ENCODE assay signal across 12 mouse cellular contexts in genomic region chr10:4160242-4160785, GRCm38 (mm10).
DNase-seq lines count a peak whose midpoint lies in the region; ATAC-seq and TF ChIP-seq lines count a peak whose summit lies in the region.
"Had no signal": no experiment of that assay in that cellular context is flagged by ENCODE, and none has a peak within 500 bp of the region (broad histone marks: within the 10 kb centered on the region; RNA-seq: fewer than 3 reads in every experiment).

No protein-coding gene starts in this region.

- H3K9me3 ChIP-seq in forebrain, embryonic 16.5 days (ENCODE audit: control insufficient read depth, low read length), result no peaks in the 10 kb centered on the region
- no peaks in the 10 kb centered on the region for H3K9me3 ChIP-seq in forebrain, embryonic 15.5 days
- no peaks in the 10 kb centered on the region; the same call in 1 of the 2 replicates for H3K9me3 ChIP-seq in kidney, embryonic 16.5 days (ENCODE audit: low read length)
- H3K9me3 ChIP-seq in heart, postnatal 0 days (replicated peaks; ENCODE audit: control insufficient read depth, low read length), result 0 out of 2 replicates have a peak, but pooled peaks cover 5% of the 10 kb centered on the region

- H3K4me3 ChIP-seq in forebrain, embryonic 16.5 days (replicated peaks; ENCODE audit: low read length), result no peak overlapping the region
- no peak overlapping the region for H3K4me3 ChIP-seq in forebrain, embryonic 15.5 days
- no peak overlapping the region for H3K4me3 ChIP-seq in kidney, embryonic 16.5 days (ENCODE audit: low read length)
- no peak overlapping the region for H3K4me3 ChIP-seq in heart, postnatal 0 days (ENCODE audit: low read depth, low read length)
- H3K4me3 ChIP-seq: layer of hippocampus, adult 2 months had no signal

- H3K36me3 ChIP-seq in forebrain, embryonic 16.5 days (ENCODE audit: control insufficient read depth, insufficient read depth), result no peaks in the 10 kb centered on the region
- no peaks in the 10 kb centered on the region for H3K36me3 ChIP-seq in forebrain, embryonic 15.5 days
- no peaks in the 10 kb centered on the region for H3K36me3 ChIP-seq in kidney, embryonic 16.5 days (ENCODE audit: insufficient read depth, low read length)
- H3K36me3 ChIP-seq in heart, postnatal 0 days (replicated peaks; ENCODE audit: control insufficient read depth, insufficient read depth, low read length), result no peaks in the 10 kb centered on the region

- H3K27ac ChIP-seq in forebrain, embryonic 16.5 days (ENCODE audit: low read length), result no peak overlapping the region
- H3K27ac ChIP-seq in forebrain, embryonic 15.5 days (replicated peaks), result no peak overlapping the region
- H3K27ac ChIP-seq in kidney, embryonic 16.5 days (ENCODE audit: low read length), result no peak overlapping the region
- H3K27ac ChIP-seq in heart, postnatal 0 days (ENCODE audit: low read depth), result peak overlapping the region; percentile 56
- H3K27ac ChIP-seq: layer of hippocampus, adult 2 months had no signal

- no peak for DNase-seq in kidney, postnatal 36 days
- peak; percentile 25 for DNase-seq in MN1 (ENCODE audit: low spot score)
- no peak for DNase-seq in heart, postnatal 0 days (ENCODE audit: low spot score)
- no peak for DNase-seq in layer of hippocampus, postnatal 36 days
- DNase-seq: cerebellum, postnatal 14 days; liver, postnatal 0 days; right cerebral cortex, postnatal 14 days had no signal

- 70% methylated on average over 13 of the region's 13 CpGs for WGBS in forebrain, embryonic 16.5 days
- WGBS in forebrain, embryonic 15.5 days, result 60% methylated on average over 13 of the region's 13 CpGs
- 73% methylated on average over 13 of the region's 13 CpGs for WGBS in kidney, embryonic 16.5 days
- 30% methylated on average over 13 of the region's 13 CpGs for WGBS in heart, postnatal 0 days

- no peak for TF ChIP-seq EP300 in heart, postnatal 0 days (IDR thresholded peaks at IDR 0.05; ENCODE audit: low read depth)

- TF ChIP-seq CTCF in heart, postnatal 0 days (IDR thresholded peaks at IDR 0.05; ENCODE audit: low read depth), result no peak

- no peak overlapping the region for H3K4me2 ChIP-seq in forebrain, embryonic 16.5 days (ENCODE audit: low read length)
- no peak overlapping the region for H3K4me2 ChIP-seq in forebrain, embryonic 15.5 days (replicated peaks)
- H3K4me2 ChIP-seq in kidney, embryonic 16.5 days (replicated peaks; ENCODE audit: low read depth, low read length), result no peak overlapping the region
- peak overlapping the region; percentile 6; the same call in 1 of the 2 replicates for H3K4me2 ChIP-seq in heart, postnatal 0 days (ENCODE audit: low read depth, low read length)

- no peak overlapping the region for H3K9ac ChIP-seq in forebrain, embryonic 16.5 days (replicated peaks; ENCODE audit: low read depth, low read length)
- no peak overlapping the region for H3K9ac ChIP-seq in forebrain, embryonic 15.5 days (replicated peaks)
- H3K9ac ChIP-seq in kidney, embryonic 16.5 days (replicated peaks; ENCODE audit: low read length), result no peak overlapping the region
- H3K9ac ChIP-seq in heart, postnatal 0 days (replicated peaks; ENCODE audit: low read depth, low read length), result no peak overlapping the region
- H3K9ac ChIP-seq: liver, postnatal 0 days had no signal

- no peaks in the 10 kb centered on the region for H3K27me3 ChIP-seq in forebrain, embryonic 16.5 days (replicated peaks; ENCODE audit: control insufficient read depth, insufficient read depth, low read length)
- H3K27me3 ChIP-seq in forebrain, embryonic 15.5 days, result no peaks in the 10 kb centered on the region
- no peaks in the 10 kb centered on the region for H3K27me3 ChIP-seq in kidney, embryonic 16.5 days (ENCODE audit: insufficient read depth, low read length)
- no peaks in the 10 kb centered on the region for H3K27me3 ChIP-seq in heart, postnatal 0 days (ENCODE audit: control insufficient read depth, insufficient read depth, low read length)

- ATAC-seq in forebrain, embryonic 16.5 days, result peak; percentile 27; the same call in 1 of the 2 replicates
- ATAC-seq in forebrain, embryonic 15.5 days (replicated peaks), result no peak
- peak; percentile 40; the same call in 1 of the 2 replicates for ATAC-seq in kidney, embryonic 16.5 days (ENCODE audit: low FRiP score, low TSS enrichment)
- no peak for ATAC-seq in heart, postnatal 0 days (ENCODE audit: insufficient read depth, low read depth)
- no peak for ATAC-seq in erythroblast, adult 5-6 weeks (replicated peaks; ENCODE audit: low FRiP score, poor library complexity, severe bottlenecking)
- ATAC-seq: liver, postnatal 0 days had no signal

- H3K4me1 ChIP-seq in forebrain, embryonic 16.5 days (replicated peaks; ENCODE audit: control insufficient read depth, insufficient read depth, low read length), result peaks cover 11% of the 10 kb centered on the region
- H3K4me1 ChIP-seq in forebrain, embryonic 15.5 days, result peaks cover 14% of the 10 kb centered on the region
- H3K4me1 ChIP-seq in kidney, embryonic 16.5 days (ENCODE audit: insufficient read depth, low read length), result peaks cover 29% of the 10 kb centered on the region
- H3K4me1 ChIP-seq in heart, postnatal 0 days (ENCODE audit: control insufficient read depth, insufficient read depth), result peaks cover 12% of the 10 kb centered on the region; the same call in 1 of the 2 replicates

Comparison
In these comparisons a context has a peak if more than half of its experiments do, and no peak if none do; other contexts are left out.
1. ATAC-seq: peak in forebrain, embryonic 16.5 days (single experiment) and kidney, embryonic 16.5 days (single experiment); none in forebrain, embryonic 15.5 days (single experiment), heart, postnatal 0 days (single experiment) and erythroblast, adult 5-6 weeks (single experiment).